Mouse (Mus musculus) ZHBTc4 (cell line): Measurements from ENCODE around the gene Krt6a.
"Not testable (repeated sequence)": the region's sequence is repeated elsewhere in the genome, so short reads cannot be mapped to it uniquely, and the experiment has no call there.

Source experiments
- DNase-seq: peaks from one replicate; pipeline ENCODE4 v3.0.0-alpha.2; 2011; ENCODE audit warnings: low read depth, low spot score

Krt6a gene

GRCm38 (mm10) chr15:101694207-101694606 lies at the start of gene Krt6a:
Krt6a (minus strand) TSS chr15:101694307.
- DNase-seq: no peak

GRCm38 (mm10) chr15:101742711-101743110 lies 48.6 kb upstream of the Krt6a start, which contains the start of gene Krt71:
Krt71 (minus strand) TSS chr15:101743109.
- peak; percentile 37 for DNase-seq

GRCm38 (mm10) chr15:101737786-101738185 lies 43.7 kb upstream of the Krt6a start:
- DNase-seq: no peak

GRCm38 (mm10) chr15:101730653-101731052 lies 36.5 kb upstream of the Krt6a start:
- no peak for DNase-seq

GRCm38 (mm10) chr15:101724686-101725085 lies 30.6 kb upstream of the Krt6a start:
- DNase-seq: no peak

- DNase-seq: no peak
These were observed 21.7 kb upstream of the Krt6a start for GRCm38 (mm10) chr15:101715831-101716230.

- no peak for DNase-seq
These were observed 20.2 kb upstream of the Krt6a start for GRCm38 (mm10) chr15:101714356-101714755.

- no peak for DNase-seq
These were observed 19.6 kb upstream of the Krt6a start for GRCm38 (mm10) chr15:101713731-101714130.

GRCm38 (mm10) chr15:101712720-101713119 lies 18.6 kb upstream of the Krt6a start, which contains the start of gene Krt5:
Krt5 (minus strand) TSS chr15:101712898.
- no peak for DNase-seq

GRCm38 (mm10) chr15:101708683-101709082 lies 14.6 kb upstream of the Krt6a start:
- DNase-seq: peak; percentile 25

GRCm38 (mm10) chr15:101707454-101707853 lies 13.3 kb upstream of the Krt6a start:
- no peak for DNase-seq

GRCm38 (mm10) chr15:101704066-101704465 lies 10.0 kb upstream of the Krt6a start:
- peak; percentile 72 for DNase-seq

GRCm38 (mm10) chr15:101702380-101702779 lies 8.3 kb upstream of the Krt6a start:
- peak; percentile 68 for DNase-seq

- DNase-seq: no peak
These were observed 5.8 kb upstream of the Krt6a start for GRCm38 (mm10) chr15:101699866-101700265.

- no peak for DNase-seq
These were observed 5.1 kb upstream of the Krt6a start for GRCm38 (mm10) chr15:101699192-101699591.

- no peak for DNase-seq
These were observed 3.5 kb upstream of the Krt6a start for GRCm38 (mm10) chr15:101697326-101698188.

- DNase-seq: not testable (repeated sequence)
These were observed 3.6 kb downstream of the Krt6a start for GRCm38 (mm10) chr15:101690460-101690859.

GRCm38 (mm10) chr15:101688161-101688560 lies 5.9 kb downstream of the Krt6a start:
- DNase-seq: no peak

- DNase-seq: no peak
These were observed 13.9 kb downstream of the Krt6a start, which contains the start of gene Krt6b for GRCm38 (mm10) chr15:101680187-101680586. Krt6b (minus strand) TSS chr15:101680287.

GRCm38 (mm10) chr15:101675978-101676377 lies 18.1 kb downstream of the Krt6a start:
- no peak for DNase-seq

- DNase-seq: no peak
These were observed 41.3 kb downstream of the Krt6a start for GRCm38 (mm10) chr15:101652736-101653265.

GRCm38 (mm10) chr15:101647280-101647679 lies 46.8 kb downstream of the Krt6a start, which contains the start of gene Gm5478:
Gm5478 (minus strand) TSS chr15:101647380.
- no peak for DNase-seq
